Mouse (Mus musculus): ENCODE measurements around the gene Ndufs6.
A peak's percentile ranks its signal among the peaks of the same experiment; 100 is the strongest.

The Ndufs6 gene

GRCm38 (mm10) chr13:73305398-73306084, 22.8 kb downstream of the Ndufs6 start:
- DNase-seq (ENCODE audit: low read depth) = peak; percentile 15

- DNase-seq (ENCODE audit: low read depth) = no peak
These were observed 23.6 kb downstream of the Ndufs6 start for GRCm38 (mm10) chr13:73304729-73305128.

- DNase-seq (ENCODE audit: low read depth) = no peak
These were observed 29.0 kb downstream of the Ndufs6 start for GRCm38 (mm10) chr13:73299322-73299721.

GRCm38 (mm10) chr13:73298717-73299116, 29.6 kb downstream of the Ndufs6 start:
- DNase-seq (ENCODE audit: low read depth) = no peak

GRCm38 (mm10) chr13:73291102-73291501, 37.2 kb downstream of the Ndufs6 start:
- no peak for DNase-seq (ENCODE audit: low read depth)

- DNase-seq (ENCODE audit: low read depth) = no peak
These were observed 38.1 kb downstream of the Ndufs6 start for GRCm38 (mm10) chr13:73290206-73290605.

DNA sequence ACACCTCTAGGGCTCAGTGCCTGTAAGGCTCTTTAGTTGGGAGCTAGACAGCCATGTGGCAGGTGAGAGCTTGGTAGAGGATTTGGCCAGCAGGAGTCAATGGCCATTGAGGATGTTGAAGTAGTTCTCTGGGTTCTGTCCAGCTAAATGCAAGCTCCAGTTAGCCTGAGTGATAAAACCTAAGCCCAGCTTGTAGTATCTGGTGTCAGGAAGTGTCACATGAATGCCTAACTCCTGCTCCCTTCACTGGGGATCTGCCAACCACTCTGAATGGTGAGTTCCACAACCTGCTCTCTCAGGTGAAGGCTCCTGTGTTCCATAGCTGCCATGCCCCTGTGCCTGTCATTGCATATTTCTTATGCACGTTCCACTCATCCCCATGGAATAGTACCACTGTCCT, 44.8 kb downstream of the Ndufs6 start:
- DNase-seq (ENCODE audit: low read depth) = no peak

GRCm38 (mm10) chr13:73282407-73282806, 45.9 kb downstream of the Ndufs6 start:
- DNase-seq (ENCODE audit: low read depth) = no peak

DNA sequence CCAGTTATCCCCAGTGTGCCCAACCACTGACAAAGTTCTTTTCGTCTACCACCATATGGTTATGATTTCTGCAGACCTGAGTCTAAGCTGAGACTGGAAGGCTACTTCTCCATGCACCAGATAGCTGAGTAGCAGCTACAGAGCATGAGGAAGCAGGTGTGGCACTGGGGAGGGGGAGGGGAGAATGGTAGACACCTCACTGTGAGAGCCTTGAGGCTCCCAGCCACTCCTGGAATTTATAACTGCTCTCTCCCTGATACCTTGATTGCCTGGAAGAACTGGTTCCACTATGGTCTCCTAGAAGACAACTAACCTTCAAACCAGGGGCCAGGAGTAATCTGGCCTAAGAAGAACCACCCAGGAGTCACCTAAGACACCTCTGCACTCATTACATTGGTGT, 49.1 kb downstream of the Ndufs6 start:
- no peak for DNase-seq (ENCODE audit: low read depth)

- no peak for DNase-seq (ENCODE audit: low read depth)
These were observed 50.5 kb downstream of the Ndufs6 start for GRCm38 (mm10) chr13:73277797-73278196.

- no peak for DNase-seq (ENCODE audit: low read depth)
These were observed 51.0 kb downstream of the Ndufs6 start for GRCm38 (mm10) chr13:73277361-73277760.

DNA sequence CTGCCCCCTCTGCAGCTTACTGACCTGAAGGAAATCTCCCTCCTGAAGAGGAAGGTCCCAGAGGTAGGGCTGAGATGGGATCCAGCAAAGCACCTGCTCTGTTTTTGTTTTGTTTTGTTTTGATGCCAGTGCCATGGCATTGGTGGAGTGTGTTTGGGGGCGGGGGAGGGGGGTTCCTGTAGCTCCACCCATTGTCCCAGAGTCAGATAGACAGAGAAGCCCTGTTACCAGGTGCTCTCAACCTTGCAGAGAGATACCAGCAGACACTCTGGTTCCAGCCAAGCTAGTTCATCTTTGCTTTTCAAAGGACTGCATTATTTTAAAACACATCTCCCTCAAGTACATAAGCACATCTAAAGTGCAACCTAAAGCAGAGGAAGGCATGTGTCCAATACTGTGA, 54.8 kb downstream of the Ndufs6 start:
- no peak for DNase-seq (ENCODE audit: low read depth)

- DNase-seq (ENCODE audit: low read depth) = no peak
These were observed 55.5 kb downstream of the Ndufs6 start for GRCm38 (mm10) chr13:73272794-73273282.

DNA sequence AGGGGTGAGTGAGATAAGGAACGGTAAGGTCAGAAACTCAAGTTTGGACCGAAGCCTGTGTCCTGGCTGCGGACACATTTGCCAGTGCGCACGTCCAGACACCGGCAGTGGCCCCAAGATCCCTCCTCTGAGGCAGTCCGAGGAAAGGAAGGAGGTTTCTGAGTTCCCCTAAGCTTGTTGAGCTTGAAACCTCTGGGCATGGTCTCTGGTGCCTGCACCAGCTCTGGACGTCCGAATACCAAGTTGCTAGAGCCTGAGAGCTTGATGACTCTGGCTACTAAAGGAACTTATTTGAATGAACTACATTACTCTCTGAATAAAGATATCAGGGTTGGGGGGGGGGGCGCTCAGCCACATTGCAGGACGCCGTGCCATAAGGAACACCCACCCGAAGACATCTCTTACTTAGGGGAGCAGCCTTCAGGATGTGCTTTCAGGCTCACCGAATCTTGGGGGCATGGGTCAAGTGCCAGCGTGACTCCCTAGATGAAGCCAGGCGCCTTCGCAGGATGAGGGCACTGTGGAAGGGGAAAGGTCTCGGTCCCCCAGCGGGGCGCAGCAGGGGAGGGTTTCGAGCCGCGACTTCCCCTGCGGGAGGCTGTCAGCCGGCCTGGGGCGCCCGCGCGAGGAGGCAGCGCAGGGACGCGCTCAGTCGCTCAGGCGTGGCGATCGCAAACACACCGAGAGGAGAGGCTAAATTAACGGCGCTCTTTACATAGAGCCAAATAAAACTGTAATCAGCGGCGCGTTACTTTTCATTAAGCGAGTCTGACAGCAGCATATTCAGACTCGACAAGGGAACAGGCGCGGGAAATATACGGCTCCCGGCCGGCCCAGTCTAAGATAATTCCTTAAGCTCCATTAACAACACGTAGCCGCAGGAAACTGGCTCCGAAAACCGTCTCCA, 56.8 kb downstream of the Ndufs6 start:
- DNase-seq (ENCODE audit: low read depth) = no peak

GRCm38 (mm10) chr13:73270451-73271081, 57.8 kb downstream of the Ndufs6 start:
- DNase-seq (ENCODE audit: low read depth) = no peak

DNA sequence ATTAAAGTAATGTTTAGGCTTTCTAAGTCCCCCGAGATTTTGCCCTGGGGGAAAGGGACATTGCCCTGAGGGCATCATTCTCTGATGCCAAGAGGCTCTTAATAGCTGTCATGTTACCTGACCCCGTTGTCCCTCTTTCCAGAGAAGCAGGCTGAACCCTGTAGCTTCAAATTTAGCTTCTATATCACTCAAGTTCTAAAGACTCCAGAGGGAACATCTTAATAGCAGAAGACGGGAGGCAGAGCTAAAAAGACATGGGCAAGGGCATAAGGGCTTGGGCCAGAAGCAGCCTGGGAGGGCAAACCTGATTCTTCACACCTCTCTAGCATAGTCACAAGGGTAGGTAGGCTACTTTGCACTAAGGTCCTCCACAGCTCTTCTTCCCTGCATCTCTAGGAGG, 58.5 kb downstream of the Ndufs6 start:
- no peak for DNase-seq (ENCODE audit: low read depth)
